Mouse (Mus musculus): Measurements from ENCODE around the gene Acy3. TPM values are rescaled to one million over a fixed set of nuclear protein-coding genes. Genes with fewer than 3 reads are reported as not detected.
"Not testable (repeated sequence)": the region's sequence is repeated elsewhere in the genome, so short reads cannot be mapped to it uniquely, and the experiment has no call there.

Gene Acy3
- polyA plus RNA-seq, 1 experiment from 2014 or later = 1.2 TPM

- Histone ChIP-seq H3K27me3 (no peaks in the 10 kb centered on the region), H3K36me3 (peaks cover 7% of the 10 kb centered on the region; the same call in 1 of the 2 replicates), H3K9me3 (no peaks in the 10 kb centered on the region), H3K4me2 (replicated peaks) (no peak overlapping the region), H3K9ac (replicated peaks) (no peak overlapping the region), H3K4me1 (replicated peaks) (peaks cover 11% of the 10 kb centered on the region), H3K4me3 (replicated peaks) (no peak overlapping the region), H3K27ac (no peak overlapping the region)
- 45% methylated on average over 7 of the region's 7 CpGs for WGBS
- no peak for ATAC-seq
Observed at GRCm38 (mm10) chr19:4032668-4033067, 46.3 kb downstream of the Acy3 start.

GRCm38 (mm10) chr19:4033298-4033697 lies 46.9 kb downstream of the Acy3 start:
- no peak overlapping the region for H3K9ac ChIP-seq (replicated peaks)
- H3K9me3 ChIP-seq = no peaks in the 10 kb centered on the region
- no peak overlapping the region for H3K4me3 ChIP-seq (replicated peaks)
- 88% methylated on average over 3 of the region's 3 CpGs for WGBS
- H3K27me3 ChIP-seq = no peaks in the 10 kb centered on the region
- H3K27ac ChIP-seq = no peak overlapping the region
- ATAC-seq = no peak
- peaks cover 7% of the 10 kb centered on the region; the same call in 1 of the 2 replicates for H3K36me3 ChIP-seq
- no peak overlapping the region for H3K4me2 ChIP-seq (replicated peaks)
- peaks cover 17% of the 10 kb centered on the region for H3K4me1 ChIP-seq (replicated peaks)

- H3K4me1 ChIP-seq (replicated peaks) = peaks cover 18% of the 10 kb centered on the region
- H3K27me3 ChIP-seq = no peaks in the 10 kb centered on the region
- H3K36me3 ChIP-seq = peaks cover 7% of the 10 kb centered on the region; the same call in 1 of the 2 replicates
- H3K4me2 ChIP-seq (replicated peaks) = no peak overlapping the region
- 53% methylated on average over 5 of the region's 5 CpGs for WGBS
- no peaks in the 10 kb centered on the region for H3K9me3 ChIP-seq
- H3K9ac ChIP-seq (replicated peaks) = no peak overlapping the region
- no peak overlapping the region for H3K27ac ChIP-seq
- H3K4me3 ChIP-seq (replicated peaks) = no peak overlapping the region
- no peak for ATAC-seq
Observed at GRCm38 (mm10) chr19:4033742-4034141, 47.4 kb downstream of the Acy3 start.

GRCm38 (mm10) chr19:4036327-4037045 lies 50.1 kb downstream of the Acy3 start:
- no peak overlapping the region for H3K27ac ChIP-seq
- ATAC-seq = no peak
- WGBS = 74% methylated on average over 12 of the region's 12 CpGs
- no peaks in the 10 kb centered on the region for H3K9me3 ChIP-seq
- H3K4me3 ChIP-seq (replicated peaks) = no peak overlapping the region
- H3K9ac ChIP-seq (replicated peaks) = no peak overlapping the region
- H3K4me2 ChIP-seq (replicated peaks) = peak overlapping the region; percentile 29
- H3K4me1 ChIP-seq (replicated peaks) = peaks cover 18% of the 10 kb centered on the region
- H3K36me3 ChIP-seq = peaks cover 7% of the 10 kb centered on the region; the same call in 1 of the 2 replicates
- no peaks in the 10 kb centered on the region for H3K27me3 ChIP-seq

GRCm38 (mm10) chr19:4037154-4037787 lies 50.9 kb downstream of the Acy3 start:
- not testable (repeated sequence) for H3K36me3 ChIP-seq, H3K9me3 ChIP-seq, H3K27me3 ChIP-seq
- Histone ChIP-seq H3K4me2 (replicated peaks) (peak overlapping the region; percentile 78), H3K4me3 (replicated peaks) (peak overlapping the region; percentile 61), H3K4me1 (replicated peaks) (peaks cover 18% of the 10 kb centered on the region), H3K27ac (peak overlapping the region; percentile 67), H3K9ac (replicated peaks) (peak overlapping the region; percentile 74)
- ATAC-seq = peak; percentile 53
- 28% methylated on average over 7 of the region's 8 CpGs for WGBS

- peak; percentile 91 for ATAC-seq
- WGBS = 0% methylated on average over 26 of the region's 26 CpGs
- H3K9ac ChIP-seq (replicated peaks) = peak within 1 kb of the TSS; percentile 74
- no peaks in the 10 kb centered on the region for H3K9me3 ChIP-seq
- peak within 1 kb of the TSS; percentile 61 for H3K4me3 ChIP-seq (replicated peaks)
- peak within 1 kb of the TSS; percentile 78 for H3K4me2 ChIP-seq (replicated peaks)
- H3K36me3 ChIP-seq = peaks cover 7% of the 10 kb centered on the region; the same call in 1 of the 2 replicates
- H3K4me1 ChIP-seq (replicated peaks) = peaks cover 18% of the 10 kb centered on the region
- H3K27me3 ChIP-seq = no peaks in the 10 kb centered on the region
- peak within 1 kb of the TSS; percentile 67 for H3K27ac ChIP-seq
Observed at GRCm38 (mm10) chr19:4037788-4038232, 51.4 kb downstream of the Acy3 start, which contains the start of gene Gstp1. Gene Gstp1 (minus strand): TSS chr19:4037985.

Other genes with a start within 250 kb of the Acy3 start
- 56.7 and 61.6 TPM in 2 replicates for gene Kmt5b, start 219.1 kb upstream of the Acy3 start, polyA plus RNA-seq (2015; fragmentation: Nextera tagmentation; extraction: Ambion mirVana)
- gene Chka, start 134.8 kb upstream of the Acy3 start, polyA plus RNA-seq (2015; fragmentation: Nextera tagmentation; extraction: Ambion mirVana) = 49.5 and 58.0 TPM in 2 replicates
- 7.4 and 10.9 TPM in 2 replicates for gene Tcirg1, start 79.4 kb upstream of the Acy3 start, polyA plus RNA-seq (2015; fragmentation: Nextera tagmentation; extraction: Ambion mirVana)
- gene Ndufs8, start 73.8 kb upstream of the Acy3 start, polyA plus RNA-seq (2015; fragmentation: Nextera tagmentation; extraction: Ambion mirVana) = 232 TPM in 2 replicates
- 0.80 and 1.1 TPM in 2 replicates for gene Aldh3b1, start 56.8 kb upstream of the Acy3 start, polyA plus RNA-seq (2015; fragmentation: Nextera tagmentation; extraction: Ambion mirVana)
- gene Unc93b1, start 51.4 kb upstream of the Acy3 start, polyA plus RNA-seq (2015; fragmentation: Nextera tagmentation; extraction: Ambion mirVana) = 5.6 and 8.1 TPM in 2 replicates
- gene Aldh3b3, start 27.9 kb upstream of the Acy3 start, polyA plus RNA-seq (2015; fragmentation: Nextera tagmentation; extraction: Ambion mirVana) = not detected in 2 replicates
- 0.09 and 0.18 TPM in 2 replicates for gene Aldh3b2, start 14.2 kb upstream of the Acy3 start, polyA plus RNA-seq (2015; fragmentation: Nextera tagmentation; extraction: Ambion mirVana)
- not detected in 2 replicates for gene Tbx10, start 6.2 kb downstream of the Acy3 start, polyA plus RNA-seq (2015; fragmentation: Nextera tagmentation; extraction: Ambion mirVana)
- 25.2 and 26.4 TPM in 2 replicates for gene Nudt8, start 14.0 kb downstream of the Acy3 start, polyA plus RNA-seq (2015; fragmentation: Nextera tagmentation; extraction: Ambion mirVana)
- gene Gm49405, start 14.1 kb downstream of the Acy3 start, polyA plus RNA-seq (2015; fragmentation: Nextera tagmentation; extraction: Ambion mirVana) = 4.9 and 5.5 TPM in 2 replicates
- gene Doc2g, start 16.7 kb downstream of the Acy3 start, polyA plus RNA-seq (2015; fragmentation: Nextera tagmentation; extraction: Ambion mirVana) = 5.1 and 7.8 TPM in 2 replicates
- gene Ndufv1, start 26.2 kb downstream of the Acy3 start, polyA plus RNA-seq (2015; fragmentation: Nextera tagmentation; extraction: Ambion mirVana) = 203 and 210 TPM in 2 replicates
- gene Gstp1, start 51.4 kb downstream of the Acy3 start, polyA plus RNA-seq (2015; fragmentation: Nextera tagmentation; extraction: Ambion mirVana) = 372 and 375 TPM in 2 replicates
- gene Gstp2, start 59.5 kb downstream of the Acy3 start, polyA plus RNA-seq (2015; fragmentation: Nextera tagmentation; extraction: Ambion mirVana) = 1.3 and 3.9 TPM in 2 replicates
- not detected in 2 replicates for gene Gstp3, start 73.0 kb downstream of the Acy3 start, polyA plus RNA-seq (2015; fragmentation: Nextera tagmentation; extraction: Ambion mirVana)
- not detected in 2 replicates for gene Cabp2, start 95.0 kb downstream of the Acy3 start, polyA plus RNA-seq (2015; fragmentation: Nextera tagmentation; extraction: Ambion mirVana)
- gene Cdk2ap2, start 110.6 kb downstream of the Acy3 start, polyA plus RNA-seq (2015; fragmentation: Nextera tagmentation; extraction: Ambion mirVana) = 78.7 and 82.1 TPM in 2 replicates
- gene Pitpnm1, start 113.4 kb downstream of the Acy3 start, polyA plus RNA-seq (2015; fragmentation: Nextera tagmentation; extraction: Ambion mirVana) = 45.0 and 45.9 TPM in 2 replicates
- 79.8 and 80.9 TPM in 2 replicates for gene Aip, start 139.3 kb downstream of the Acy3 start, polyA plus RNA-seq (2015; fragmentation: Nextera tagmentation; extraction: Ambion mirVana)
- gene Gpr152, start 153.2 kb downstream of the Acy3 start, polyA plus RNA-seq (2015; fragmentation: Nextera tagmentation; extraction: Ambion mirVana) = 0.05 and 0.08 TPM in 2 replicates
- 0.19 and 0.34 TPM in 2 replicates for gene Cabp4, start 157.5 kb downstream of the Acy3 start, polyA plus RNA-seq (2015; fragmentation: Nextera tagmentation; extraction: Ambion mirVana)
- gene Coro1b, start 162.0 kb downstream of the Acy3 start, polyA plus RNA-seq (2015; fragmentation: Nextera tagmentation; extraction: Ambion mirVana) = 121 and 127 TPM in 2 replicates
- 0.24 and 0.50 TPM in 2 replicates for gene Ptprcap, start 167.0 kb downstream of the Acy3 start, polyA plus RNA-seq (2015; fragmentation: Nextera tagmentation; extraction: Ambion mirVana)
- 60.5 and 62.9 TPM in 2 replicates for gene Rps6kb2, start 176.8 kb downstream of the Acy3 start, polyA plus RNA-seq (2015; fragmentation: Nextera tagmentation; extraction: Ambion mirVana)
- 4.2 and 4.8 TPM in 2 replicates for gene Carns1, start 188.9 kb downstream of the Acy3 start, polyA plus RNA-seq (2015; fragmentation: Nextera tagmentation; extraction: Ambion mirVana)
- 0.78 and 0.93 TPM in 2 replicates for gene Tbc1d10c, start 204.7 kb downstream of the Acy3 start, polyA plus RNA-seq (2015; fragmentation: Nextera tagmentation; extraction: Ambion mirVana)
- 636 and 651 TPM in 2 replicates for gene Ppp1ca, start 205.5 kb downstream of the Acy3 start, polyA plus RNA-seq (2015; fragmentation: Nextera tagmentation; extraction: Ambion mirVana)
- gene Rad9a, start 215.1 kb downstream of the Acy3 start, polyA plus RNA-seq (2015; fragmentation: Nextera tagmentation; extraction: Ambion mirVana) = 24.9 and 26.3 TPM in 2 replicates
- 0.64 and 0.70 TPM in 2 replicates for gene Clcf1, start 227.7 kb downstream of the Acy3 start, polyA plus RNA-seq (2015; fragmentation: Nextera tagmentation; extraction: Ambion mirVana)
- not detected in 2 replicates for gene AC109138.7, start 227.8 kb downstream of the Acy3 start, polyA plus RNA-seq (2015; fragmentation: Nextera tagmentation; extraction: Ambion mirVana)
- 14.5 and 15.3 TPM in 2 replicates for gene Pold4, start 245.3 kb downstream of the Acy3 start, polyA plus RNA-seq (2015; fragmentation: Nextera tagmentation; extraction: Ambion mirVana)

Measured in midbrain, embryonic 13.5 days (tissue).